Mouse (Mus musculus) kidney, adult 2 months (tissue): ENCODE results near the gene St3gal4. TPM values are rescaled to one million over a fixed set of nuclear protein-coding genes. Genes with fewer than 3 reads are reported as not detected.

Source experiments
- DNase-seq: peaks from one replicate; pipeline ENCODE4 v3.0.0; 2021
- H3K27ac ChIP-seq: fragments of 200-500 bp; 2 replicates; pipeline ENCODE4 v1.5.1; 2012; ENCODE audit warnings: low read depth, low read length, control low read depth, inconsistent platforms; ENCODE audit not compliant: insufficient read depth
- H3K27me3 ChIP-seq: fragments of 200-500 bp; replicated peaks from 2 replicates; pipeline ENCODE4 v1.6.1; 2012; ENCODE audit warnings: mild to moderate bottlenecking, moderate library complexity, low read length, inconsistent platforms; ENCODE audit not compliant: control insufficient read depth, insufficient read depth
- H3K36me3 ChIP-seq: fragments of 200-500 bp; 2 replicates; pipeline ENCODE4 v1.6.1; 2012; ENCODE audit warnings: mild to moderate bottlenecking, moderate library complexity, low read length, inconsistent platforms; ENCODE audit not compliant: control insufficient read depth, insufficient read depth
- H3K4me1 ChIP-seq: fragments of 200-500 bp; 2 replicates; pipeline ENCODE4 v1.6.1; 2011; ENCODE audit warnings: low read length; ENCODE audit not compliant: control insufficient read depth, insufficient read depth
- H3K4me3 ChIP-seq: fragments of 200-500 bp; 2 replicates; pipeline ENCODE4 v1.5.1; 2011; ENCODE audit warnings: mild to moderate bottlenecking, low read depth, low read length, control low read depth; ENCODE audit not compliant: insufficient read depth
- CTCF ChIP-seq: fragments of 200-500 bp; conservative IDR thresholded peaks from 2 replicates; pipeline ENCODE4 v1.5.1; 2011; ENCODE audit warnings: low read depth, mild to moderate bottlenecking, control low read depth, low read length, moderate library complexity, mixed read lengths; ENCODE audit not compliant: insufficient read depth, insufficient read length
- POLR2A ChIP-seq: fragments of 200-500 bp; IDR thresholded peaks from one replicate; pipeline ENCODE4 v1.6.1; 2011; ENCODE audit warnings: low read depth, low read length, control low read depth
- WGBS: fragments of 180-500 bp; shearing (Covaris S2); methylation state at CpG from one replicate; pipeline ENCODE4 v1.1.7; 2018; 5-methylcytosine and 5-hydroxymethylcytosine counted together
- polyA plus RNA-seq: library from polyadenylated mRNA; depleted of rRNA; stranded (reverse); fragments of >200 nt; gene quantifications from 2 replicates; pipeline ENCODE4 v1.2.3, GENCODE M21; 2012

St3gal4 gene
- polyA plus RNA-seq, 1 experiment, result 5.0 TPM

DNA sequence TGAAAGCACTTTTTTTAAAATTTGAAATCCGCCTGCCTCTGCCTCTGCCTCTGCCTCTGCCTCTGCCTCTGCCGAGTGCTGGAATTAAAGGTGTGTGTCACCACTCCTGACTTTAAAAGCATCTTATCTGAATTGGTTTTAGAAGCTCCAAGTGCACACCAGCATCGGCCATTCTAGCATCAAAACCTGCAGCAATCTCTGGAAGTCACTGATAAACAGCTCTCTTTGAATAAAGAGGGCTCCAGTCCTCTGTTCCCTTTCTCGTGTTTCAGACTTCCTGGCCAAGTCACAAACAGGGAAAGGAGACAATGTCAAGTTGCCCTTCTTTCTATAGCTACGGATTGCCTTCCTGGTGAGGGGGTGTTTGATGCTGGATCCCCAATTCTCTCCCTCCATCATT lies 79.2 kb downstream of the St3gal4 start:
- Histone ChIP-seq H3K27me3 (no peaks in the 10 kb centered on the region), H3K27ac (peak overlapping the region; percentile 48; the same call in 1 of the 2 replicates), H3K4me3 (no peak overlapping the region), H3K36me3 (no peaks in the 10 kb centered on the region), H3K4me1 (peaks cover 6% of the 10 kb centered on the region; the same call in 1 of the 2 replicates)
- no peak for DNase-seq
- 61% methylated on average over 5 of the region's 5 CpGs for WGBS
- no peak for TF ChIP-seq CTCF
- no peak for TF ChIP-seq POLR2A

DNA sequence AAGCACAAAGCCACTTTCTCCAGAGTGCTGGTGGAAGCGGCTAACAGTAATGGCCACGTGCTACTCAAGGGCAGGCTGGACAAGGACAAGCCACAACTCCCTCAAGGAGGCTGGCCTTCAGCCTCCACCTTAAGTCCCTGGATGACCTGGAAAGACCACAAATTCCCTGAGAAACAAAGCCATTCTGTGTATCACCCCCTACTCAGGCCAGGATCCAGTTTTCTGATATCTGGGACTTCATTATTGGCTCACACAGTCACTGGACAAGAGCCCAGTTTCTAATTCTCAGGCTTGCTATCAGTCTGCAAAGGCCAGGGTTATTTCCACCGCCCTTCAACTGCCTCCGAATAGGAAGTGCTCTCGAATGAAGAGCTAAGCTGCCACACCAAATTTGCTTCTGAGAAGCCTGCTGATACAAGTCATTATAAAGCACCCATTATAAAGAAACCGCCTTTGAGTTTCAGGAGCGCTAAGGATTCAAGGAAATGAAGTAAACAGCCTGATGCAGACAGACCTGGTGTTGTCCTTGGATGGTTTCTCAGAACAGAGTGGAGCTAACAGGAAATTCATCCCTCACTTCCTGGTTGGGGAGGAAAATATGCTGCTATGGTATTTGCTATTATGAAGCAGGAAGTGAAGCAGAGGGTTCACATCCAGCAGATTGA lies 80.0 kb downstream of the St3gal4 start:
- H3K27me3 ChIP-seq, result no peaks in the 10 kb centered on the region
- peak overlapping the region; percentile 74 for H3K27ac ChIP-seq
- H3K4me3 ChIP-seq, result no peak overlapping the region
- 54% methylated on average over 7 of the region's 7 CpGs for WGBS
- TF ChIP-seq CTCF (no peak), POLR2A (no peak)
- no peaks in the 10 kb centered on the region for H3K36me3 ChIP-seq
- peaks cover 6% of the 10 kb centered on the region; the same call in 1 of the 2 replicates for H3K4me1 ChIP-seq
- DNase-seq, result peak; percentile 71

DNA sequence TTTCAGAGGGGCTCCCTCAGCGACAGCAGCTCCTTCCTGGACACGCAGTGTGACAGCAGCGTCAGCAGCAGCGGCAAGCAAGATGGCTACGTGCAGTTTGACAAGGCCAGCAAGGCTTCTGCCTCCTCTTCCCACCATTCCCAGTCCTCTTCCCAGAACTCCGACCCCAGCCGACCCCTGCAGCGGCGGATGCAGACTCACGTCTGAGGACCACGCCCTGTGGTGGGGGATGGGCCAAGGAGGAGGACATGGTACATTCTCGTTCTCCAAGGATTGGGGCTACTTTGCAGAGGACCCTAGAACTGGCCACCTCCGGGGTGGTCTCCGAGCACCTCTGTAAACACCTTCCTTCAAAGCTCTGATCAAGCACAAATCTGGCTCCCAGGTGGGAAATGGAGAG lies 84.0 kb downstream of the St3gal4 start:
- Histone ChIP-seq H3K4me1 (peaks cover 5% of the 10 kb centered on the region; the same call in 1 of the 2 replicates), H3K27me3 (no peaks in the 10 kb centered on the region), H3K4me3 (no peak overlapping the region), H3K36me3 (no peaks in the 10 kb centered on the region), H3K27ac (no peak overlapping the region)
- WGBS, result 66% methylated on average over 14 of the region's 14 CpGs
- TF ChIP-seq POLR2A (no peak), CTCF (no peak)
- DNase-seq, result no peak

DNA sequence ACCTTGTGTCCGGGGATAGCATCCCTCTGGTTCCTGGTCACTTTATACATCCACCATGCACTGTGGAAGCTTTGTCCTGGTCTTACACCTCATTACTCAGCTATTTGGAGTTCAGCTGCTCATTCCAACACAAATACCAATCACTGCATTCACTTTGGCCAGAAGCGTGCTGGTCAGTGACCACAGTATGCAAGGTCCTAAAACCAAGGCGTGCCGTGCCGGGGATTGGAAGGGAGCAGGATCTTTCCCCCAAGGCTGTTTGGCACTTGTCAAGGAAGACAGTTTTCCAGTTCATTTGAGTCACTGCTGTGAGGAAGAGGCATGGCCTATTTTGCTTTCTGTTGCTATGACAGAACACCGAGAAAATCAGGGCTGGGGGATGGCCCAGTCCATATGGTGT lies 86.6 kb downstream of the St3gal4 start:
- Histone ChIP-seq H3K4me1 (no peaks in the 10 kb centered on the region; the same call in 1 of the 2 replicates), H3K4me3 (no peak overlapping the region), H3K27me3 (no peaks in the 10 kb centered on the region), H3K36me3 (no peaks in the 10 kb centered on the region), H3K27ac (peak overlapping the region; percentile 42)
- peak; percentile 57 for DNase-seq
- TF ChIP-seq CTCF (no peak), POLR2A (no peak)
- WGBS, result 43% methylated on average over 6 of the region's 6 CpGs

DNA sequence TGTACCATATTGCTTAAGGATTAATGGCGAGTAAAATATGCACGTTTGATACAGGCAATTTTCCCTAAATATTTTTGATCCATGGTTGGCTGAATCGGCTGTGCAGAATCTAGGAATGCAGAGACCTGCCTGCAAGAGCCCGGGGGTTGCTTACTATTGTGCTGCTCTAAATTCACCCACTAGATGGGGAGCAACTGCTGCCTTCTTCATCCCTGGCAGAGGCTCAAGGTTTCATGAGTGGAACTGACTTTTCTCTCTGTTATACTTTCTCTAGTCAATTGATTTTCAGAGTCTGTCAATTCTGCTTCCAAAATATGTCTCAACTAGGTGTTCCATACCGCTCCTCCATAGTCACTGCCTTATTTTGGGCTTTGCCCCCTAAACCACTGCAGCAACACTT lies 88.2 kb downstream of the St3gal4 start:
- peak; percentile 55 for DNase-seq
- 54% methylated on average over 5 of the region's 5 CpGs for WGBS
- H3K4me1 ChIP-seq, result peaks cover 3% of the 10 kb centered on the region; the same call in 1 of the 2 replicates

GRCm38 (mm10) chr9:35027382-35027997 lies 91.6 kb downstream of the St3gal4 start:
- WGBS, result 87% methylated on average over 6 of the region's 6 CpGs
- Histone ChIP-seq H3K27me3 (no peaks in the 10 kb centered on the region), H3K4me1 (peaks cover 3% of the 10 kb centered on the region; the same call in 1 of the 2 replicates), H3K27ac (no peak overlapping the region), H3K4me3 (no peak overlapping the region), H3K36me3 (no peaks in the 10 kb centered on the region)
- no peak for TF ChIP-seq CTCF
- TF ChIP-seq POLR2A, result no peak
- no peak for DNase-seq

More for the DNA sequence above, 88.2 kb downstream of the St3gal4 start:
- Histone ChIP-seq H3K4me3 (no peak overlapping the region), H3K36me3 (no peaks in the 10 kb centered on the region), H3K27me3 (no peaks in the 10 kb centered on the region), H3K27ac (no peak overlapping the region)
- TF ChIP-seq POLR2A (no peak), CTCF (peak; percentile 68)

- Histone ChIP-seq H3K27ac (no peak overlapping the region), H3K4me3 (no peak overlapping the region), H3K27me3 (no peaks in the 10 kb centered on the region), H3K4me1 (peaks cover 3% of the 10 kb centered on the region; the same call in 1 of the 2 replicates), H3K36me3 (no peaks in the 10 kb centered on the region)
- TF ChIP-seq POLR2A (no peak), CTCF (no peak)
- DNase-seq, result peak; percentile 52
- WGBS, result 41% methylated on average over 6 of the region's 6 CpGs
These were observed 92.2 kb downstream of the St3gal4 start for GRCm38 (mm10) chr9:35026897-35027311.
